Mouse (Mus musculus) kidney, postnatal 10 days (tissue): ENCODE data around the gene Igf2bp1.

Experiments
- DNase-seq: peaks from one replicate; pipeline ENCODE4 v3.0.0; 2021; ENCODE audit warnings: mixed read lengths

Gene Igf2bp1

GRCm38 (mm10) chr11:96006852-96007515 lies 1.2 kb upstream of the Igf2bp1 start:
- DNase-seq, result peak; percentile 59

- peak; percentile 51 for DNase-seq
Measured at GRCm38 (mm10) chr11:96006367-96006851, 669 bp upstream of the Igf2bp1 start.

GRCm38 (mm10) chr11:96004793-96005402 lies 842 bp downstream of the Igf2bp1 start:
- peak; percentile 43 for DNase-seq

GRCm38 (mm10) chr11:96003969-96004792 lies 1.6 kb downstream of the Igf2bp1 start:
- peak; percentile 53 for DNase-seq

GRCm38 (mm10) chr11:96003100-96003900 lies 2.4 kb downstream of the Igf2bp1 start:
- no peak for DNase-seq

GRCm38 (mm10) chr11:95994151-95994550 lies 11.6 kb downstream of the Igf2bp1 start:
- DNase-seq, result no peak

GRCm38 (mm10) chr11:95990886-95991708 lies 14.6 kb downstream of the Igf2bp1 start:
- DNase-seq, result peak; percentile 80

- DNase-seq, result no peak
Measured at GRCm38 (mm10) chr11:95990431-95990830, 15.3 kb downstream of the Igf2bp1 start.

- DNase-seq, result no peak
Measured at GRCm38 (mm10) chr11:95989864-95990263, 15.9 kb downstream of the Igf2bp1 start.

GRCm38 (mm10) chr11:95988533-95988932 lies 17.2 kb downstream of the Igf2bp1 start:
- DNase-seq, result peak; percentile 93

GRCm38 (mm10) chr11:95987854-95988447 lies 17.8 kb downstream of the Igf2bp1 start:
- DNase-seq, result peak; percentile 32

GRCm38 (mm10) chr11:95982475-95982874 lies 23.3 kb downstream of the Igf2bp1 start:
- peak; percentile 77 for DNase-seq

GRCm38 (mm10) chr11:95981804-95982203 lies 23.9 kb downstream of the Igf2bp1 start:
- DNase-seq, result no peak

- peak; percentile 76 for DNase-seq
Measured at GRCm38 (mm10) chr11:95980762-95981418, 24.9 kb downstream of the Igf2bp1 start.

- no peak for DNase-seq
Measured at GRCm38 (mm10) chr11:95978487-95978886, 27.3 kb downstream of the Igf2bp1 start.

- DNase-seq, result no peak
Measured at GRCm38 (mm10) chr11:95976290-95976689, 29.4 kb downstream of the Igf2bp1 start.

- no peak for DNase-seq
Measured at GRCm38 (mm10) chr11:95975694-95976093, 30.0 kb downstream of the Igf2bp1 start.

- DNase-seq, result no peak
Measured at GRCm38 (mm10) chr11:95973187-95973586, 32.6 kb downstream of the Igf2bp1 start.

- no peak for DNase-seq
Measured at GRCm38 (mm10) chr11:95963304-95963703, 42.4 kb downstream of the Igf2bp1 start.

- no peak for DNase-seq
Measured at GRCm38 (mm10) chr11:95959152-95959551, 46.6 kb downstream of the Igf2bp1 start.

GRCm38 (mm10) chr11:95958251-95958650 lies 47.5 kb downstream of the Igf2bp1 start:
- DNase-seq, result no peak
